Mouse (Mus musculus): ENCODE results near the gene Sp6.

The Sp6 gene

GRCm38 (mm10) chr11:97065538-97066295 lies 52.5 kb downstream of the Sp6 start:
- DNase-seq, result peak in 1 of 2 experiments; percentile 18

- DNase-seq, result peak in 1 of 2 experiments; percentile 31
Observed at GRCm38 (mm10) chr11:97066656-97067360, 53.6 kb downstream of the Sp6 start.

GRCm38 (mm10) chr11:97069333-97069732 lies 56.1 kb downstream of the Sp6 start:
- DNase-seq, result no peak

- no peak for DNase-seq
Observed at GRCm38 (mm10) chr11:97069770-97070169, 56.6 kb downstream of the Sp6 start.

- DNase-seq, result no peak
Observed at GRCm38 (mm10) chr11:97071129-97071528, 57.9 kb downstream of the Sp6 start.

GRCm38 (mm10) chr11:97072533-97072932 lies 59.3 kb downstream of the Sp6 start:
- peak in 1 of 2 experiments; percentile 17 for DNase-seq

GRCm38 (mm10) chr11:97074235-97074634 lies 61.0 kb downstream of the Sp6 start:
- no peak for DNase-seq

All from lung, adult 18-20 months (tissue).